In genomic region chr14:93143414-93143813, GRCm38 (mm10) we compare ENCODE assay signal across 28 mouse cellular contexts.
"Had no signal": no experiment of that assay in that cellular context is flagged by ENCODE, and none has a peak within 500 bp of the region (broad histone marks: within the 10 kb centered on the region; RNA-seq: fewer than 3 reads in every experiment).

No protein-coding gene starts in this region.

- H3K36me3 ChIP-seq: embryonic facial prominence, embryonic 10.5 days; embryonic facial prominence, embryonic 12.5 days; embryonic facial prominence, embryonic 13.5 days; embryonic facial prominence, embryonic 15.5 days; forebrain, embryonic 10.5 days; forebrain, embryonic 12.5 days; forebrain, embryonic 15.5 days had no signal

- H3K4me2 ChIP-seq: embryonic facial prominence, embryonic 12.5 days; embryonic facial prominence, embryonic 13.5 days; embryonic facial prominence, embryonic 15.5 days; forebrain, embryonic 12.5 days; forebrain, embryonic 13.5 days; forebrain, embryonic 15.5 days had no signal

- DNase-seq: cerebellum, adult 2 months; cerebellum, adult 8-10 months; cerebellum, adult 9-10 months; cerebellum, adult 9-11 months; cerebellum, postnatal 10 days; cerebellum, postnatal 14 days; cerebellum, postnatal 25 days; cerebellum, postnatal 36 days; embryo, embryonic 11 days; forebrain, postnatal 0 days; gastrocnemius, adult 2 months; gastrocnemius, postnatal 10 days; gastrocnemius, postnatal 14 days; gastrocnemius, postnatal 25 days; gastrocnemius, postnatal 36 days; heart, adult 18-20 months; heart, adult 2 months had no signal

- H3K9ac ChIP-seq: embryonic facial prominence, embryonic 12.5 days; embryonic facial prominence, embryonic 13.5 days; embryonic facial prominence, embryonic 15.5 days; forebrain, embryonic 12.5 days; forebrain, embryonic 13.5 days; forebrain, embryonic 15.5 days; forebrain, postnatal 0 days had no signal

- H3K4me1 ChIP-seq: embryonic facial prominence, embryonic 10.5 days; embryonic facial prominence, embryonic 12.5 days; embryonic facial prominence, embryonic 13.5 days; embryonic facial prominence, embryonic 15.5 days; forebrain, embryonic 10.5 days; forebrain, embryonic 12.5 days; forebrain, embryonic 13.5 days; forebrain, embryonic 15.5 days had no signal

- H3K27ac ChIP-seq: embryonic facial prominence, embryonic 10.5 days; embryonic facial prominence, embryonic 12.5 days; embryonic facial prominence, embryonic 13.5 days; embryonic facial prominence, embryonic 15.5 days; forebrain, embryonic 10.5 days; forebrain, embryonic 12.5 days; forebrain, embryonic 13.5 days; forebrain, embryonic 15.5 days; gastrocnemius, adult 2 months; heart, adult 2 months had no signal

- H3K9me3 ChIP-seq: embryonic facial prominence, embryonic 10.5 days; embryonic facial prominence, embryonic 12.5 days; embryonic facial prominence, embryonic 13.5 days; embryonic facial prominence, embryonic 15.5 days; forebrain, embryonic 10.5 days; forebrain, embryonic 12.5 days; forebrain, embryonic 13.5 days; forebrain, embryonic 15.5 days had no signal

- H3K27me3 ChIP-seq: embryonic facial prominence, embryonic 12.5 days; embryonic facial prominence, embryonic 13.5 days; embryonic facial prominence, embryonic 15.5 days; forebrain, embryonic 12.5 days; forebrain, embryonic 13.5 days; forebrain, embryonic 15.5 days had no signal

- ATAC-seq: forebrain, embryonic 13.5 days; forebrain, embryonic 14.5 days; forebrain, embryonic 15.5 days; forebrain, embryonic 16.5 days; forebrain, postnatal 0 days had no signal

- H3K4me3 ChIP-seq: embryonic facial prominence, embryonic 10.5 days; embryonic facial prominence, embryonic 12.5 days; embryonic facial prominence, embryonic 13.5 days; embryonic facial prominence, embryonic 15.5 days; erythroblast, embryonic 14.5 days; forebrain, embryonic 10.5 days; forebrain, embryonic 12.5 days; forebrain, embryonic 13.5 days; forebrain, embryonic 15.5 days; gastrocnemius, adult 2 months; heart, adult 2 months had no signal
